Mouse (Mus musculus): ENCODE results near the gene Ctcf.

The Ctcf gene

DNA sequence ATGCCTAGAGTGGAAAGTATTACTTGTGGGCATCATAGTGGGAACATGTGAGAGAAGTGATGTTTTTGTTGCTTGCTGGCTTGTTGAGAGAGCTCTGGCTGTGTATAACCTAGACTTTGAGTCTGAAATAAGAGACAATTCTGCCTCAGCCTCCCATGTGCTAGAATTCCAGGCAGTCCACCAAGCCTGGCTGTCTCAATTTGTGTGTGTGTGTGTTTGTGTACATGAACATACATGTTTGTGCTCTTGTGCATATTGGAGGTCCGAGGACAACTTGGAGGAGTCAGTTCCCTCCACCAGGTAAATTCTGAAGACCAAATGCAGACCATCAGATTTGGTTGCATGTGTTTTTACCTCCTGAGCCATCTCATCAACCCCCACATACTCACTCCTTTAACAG, 8.8 kb downstream of the Ctcf start:
- DNase-seq (ENCODE audit: extremely low read depth, low read depth, low spot score), result no peak

- no peak for DNase-seq (ENCODE audit: extremely low read depth, low read depth, low spot score)
Observed at GRCm38 (mm10) chr8:105648929-105649328, 12.6 kb downstream of the Ctcf start.

GRCm38 (mm10) chr8:105657641-105658040, 21.3 kb downstream of the Ctcf start:
- DNase-seq (ENCODE audit: extremely low read depth, low read depth, low spot score), result no peak

DNA sequence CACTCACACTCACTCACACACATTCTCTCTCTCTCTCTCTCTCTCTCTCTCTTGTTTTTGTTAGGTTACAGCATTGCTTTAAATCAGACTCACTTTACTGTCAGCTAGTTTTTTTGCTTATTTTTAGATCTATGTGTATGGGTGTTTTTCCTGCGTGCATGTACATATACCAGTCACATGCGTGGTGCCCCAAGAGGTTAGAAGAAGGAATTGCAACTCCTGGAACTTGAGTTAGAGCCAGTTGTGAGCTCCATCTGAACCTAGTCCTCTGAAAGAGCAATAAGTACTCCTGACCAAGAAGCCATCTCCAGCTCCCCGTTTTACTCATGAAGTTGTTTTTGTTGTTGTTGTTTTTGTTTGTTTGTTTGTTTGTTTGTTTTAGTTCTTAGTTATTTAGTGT, 24.8 kb downstream of the Ctcf start:
- no peak for DNase-seq (ENCODE audit: extremely low read depth, low read depth, low spot score)

DNA sequence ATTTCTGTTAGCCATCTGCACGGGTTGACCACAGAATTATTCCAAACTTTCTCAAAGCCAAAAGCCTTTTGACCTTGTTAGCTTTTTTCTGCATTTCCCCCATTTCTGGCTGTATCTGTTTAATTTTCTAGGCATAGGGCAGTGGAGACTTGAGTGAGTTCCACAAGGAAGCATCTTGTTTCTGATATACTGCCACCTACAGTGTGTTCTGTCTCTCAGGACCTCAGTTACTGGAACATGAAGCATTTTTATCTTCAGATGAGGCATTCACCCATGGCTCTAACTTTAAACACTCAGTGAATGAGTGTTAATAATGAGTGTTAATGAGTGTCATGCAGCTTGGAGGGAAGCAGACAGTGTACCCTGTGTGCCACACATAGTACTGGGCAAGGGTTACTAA, 41.5 kb downstream of the Ctcf start:
- DNase-seq (ENCODE audit: extremely low read depth, low read depth, low spot score), result no peak

GRCm38 (mm10) chr8:105685325-105685724, 49.0 kb downstream of the Ctcf start:
- DNase-seq (ENCODE audit: extremely low read depth, low read depth, low spot score), result no peak

- no peak for DNase-seq (ENCODE audit: extremely low read depth, low read depth, low spot score)
Observed at GRCm38 (mm10) chr8:105685796-105686308, 49.5 kb downstream of the Ctcf start, which contains the start of gene Carmil2. Gene Carmil2, plus strand, starts transcription at chr8:105686274.

DNA sequence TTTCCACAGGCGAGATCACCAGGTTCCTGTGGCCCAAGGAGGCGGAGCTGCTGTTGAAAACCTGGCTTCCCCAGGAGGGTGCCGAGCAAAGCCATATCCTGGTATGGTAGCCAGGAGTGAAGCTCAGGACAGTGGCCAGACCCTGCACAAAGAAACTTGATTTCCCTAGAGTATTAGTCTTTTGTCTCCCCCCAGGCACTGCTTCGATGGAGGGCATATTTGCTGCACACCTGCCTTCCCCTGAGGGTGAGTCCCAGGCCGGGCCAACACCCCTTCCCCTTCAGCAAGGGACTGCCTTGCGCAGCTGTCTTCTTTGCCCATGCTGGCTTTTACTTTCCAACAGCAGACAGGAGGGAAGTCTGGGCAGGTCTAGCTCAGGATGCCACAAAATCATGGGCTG, 50.2 kb downstream of the Ctcf start:
- DNase-seq (ENCODE audit: extremely low read depth, low read depth, low spot score), result no peak

DNA sequence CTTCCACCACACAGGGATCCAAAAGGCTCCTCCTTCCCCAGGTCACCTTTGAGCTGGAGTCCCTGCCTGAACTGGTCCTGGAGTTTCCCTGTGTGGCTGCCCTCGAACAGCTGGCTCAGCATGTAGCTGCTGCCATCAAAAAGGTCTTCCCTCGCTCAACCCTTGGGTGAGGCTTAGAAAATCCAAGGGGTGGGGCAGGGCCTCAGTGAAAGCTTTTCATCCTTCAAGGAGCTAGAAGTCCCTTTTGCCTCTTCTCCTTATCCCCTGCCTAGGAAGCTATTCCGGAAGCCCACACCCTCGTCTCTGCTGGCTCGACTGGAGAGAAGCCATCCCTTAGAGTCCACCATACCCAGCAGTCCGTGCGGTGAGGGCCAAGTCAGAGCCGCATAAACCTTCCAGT, 51.1 kb downstream of the Ctcf start:
- no peak for DNase-seq (ENCODE audit: extremely low read depth, low read depth, low spot score)

DNA sequence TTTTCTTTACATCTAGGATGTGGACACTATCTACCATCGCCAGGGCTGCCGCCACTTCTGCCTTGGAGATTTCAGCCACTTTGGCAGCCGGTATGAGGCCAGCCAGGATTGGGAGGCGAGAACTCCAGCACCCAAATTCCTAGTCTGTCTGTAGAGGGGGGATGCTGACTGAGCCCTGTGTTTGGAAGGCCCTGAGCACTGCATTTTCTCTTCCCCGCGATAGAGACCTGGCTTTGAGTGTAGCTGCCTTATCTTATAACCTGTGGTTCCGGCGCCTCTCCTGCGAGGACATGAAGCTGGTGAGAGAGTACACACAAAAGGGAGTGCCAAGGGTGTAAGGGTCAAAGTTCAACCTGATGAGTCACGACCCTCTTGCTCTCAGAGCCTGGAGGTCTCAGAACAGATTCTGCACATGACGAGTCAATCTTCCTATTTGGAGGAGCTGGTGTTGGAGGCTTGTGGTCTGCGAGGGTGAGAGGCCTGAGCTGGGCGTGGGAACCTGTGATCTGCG, 51.9 kb downstream of the Ctcf start:
- DNase-seq (ENCODE audit: extremely low read depth, low read depth, low spot score), result no peak

DNA sequence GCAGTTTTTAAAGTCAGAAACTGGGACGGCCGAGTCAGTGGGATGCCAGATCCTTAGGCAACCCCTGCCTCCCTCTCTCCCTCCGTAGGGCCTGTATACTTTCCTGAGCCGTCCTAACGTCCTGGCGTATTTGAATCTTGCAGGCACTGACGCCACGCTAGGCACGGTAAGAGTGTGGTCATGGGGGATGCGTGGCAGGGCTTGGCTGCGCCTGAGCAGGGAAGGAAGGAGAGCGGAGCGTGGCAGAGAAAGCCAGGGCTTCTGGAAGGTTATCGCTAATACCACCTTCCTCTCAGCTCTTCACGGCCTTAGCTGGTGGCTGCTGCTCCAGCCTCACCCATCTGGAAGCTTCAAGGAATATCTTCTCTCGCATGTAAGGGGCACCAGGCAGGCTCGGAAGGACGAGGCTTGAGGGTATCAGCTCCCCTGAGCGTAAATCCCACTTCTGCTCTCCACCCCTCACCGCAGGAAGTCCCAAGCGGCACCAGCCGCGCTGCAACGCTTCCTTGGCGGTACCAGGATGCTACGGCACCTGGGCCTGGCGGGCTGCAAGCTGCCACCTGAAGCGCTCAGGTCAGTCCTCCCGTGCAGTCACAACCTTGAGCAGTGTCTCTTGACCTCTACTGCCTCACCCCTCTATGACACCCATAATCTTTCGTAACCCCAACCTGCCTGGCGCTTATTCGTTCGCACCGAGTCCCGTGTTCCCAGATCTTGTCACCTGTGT, 53.1 kb downstream of the Ctcf start:
- no peak for DNase-seq (ENCODE audit: extremely low read depth, low read depth, low spot score)

DNA sequence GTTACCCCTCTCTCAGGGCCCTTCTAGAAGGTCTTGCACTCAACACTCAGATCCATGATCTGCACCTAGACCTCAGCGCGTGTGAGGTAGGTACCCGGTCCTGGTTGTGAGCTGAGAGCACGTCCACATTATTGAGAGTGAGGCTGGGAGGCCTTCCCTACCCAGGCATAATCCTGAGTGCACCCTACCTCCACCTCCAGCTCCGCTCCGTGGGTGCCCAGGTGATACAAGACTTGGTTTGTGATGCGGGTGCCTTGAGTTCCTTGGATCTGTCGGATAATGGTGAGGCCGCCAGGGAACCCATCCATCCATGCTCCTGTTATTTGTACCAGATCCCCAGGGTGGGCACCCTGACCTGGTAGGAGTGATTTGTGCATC, 53.6 kb downstream of the Ctcf start:
- no peak for DNase-seq (ENCODE audit: extremely low read depth, low read depth, low spot score)

DNA sequence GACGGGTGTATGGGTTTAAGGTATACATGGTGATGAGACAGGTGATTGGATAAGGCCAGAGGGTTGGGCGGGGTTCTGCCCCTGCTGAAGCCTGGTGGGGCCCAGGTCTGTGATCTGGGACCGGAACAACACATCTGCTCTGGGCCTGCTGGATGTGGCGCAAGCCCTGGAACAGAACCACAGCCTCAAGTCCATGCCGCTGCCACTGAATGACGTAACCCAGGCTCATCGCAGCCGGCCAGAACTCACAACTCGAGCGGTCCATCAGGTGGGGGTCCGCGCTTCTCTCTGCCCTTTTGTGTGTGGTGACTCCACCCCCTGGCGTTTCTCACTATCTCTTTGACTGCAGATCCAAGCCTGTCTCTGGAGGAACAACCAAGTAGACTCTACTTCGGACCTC, 54.6 kb downstream of the Ctcf start:
- DNase-seq (ENCODE audit: extremely low read depth, low read depth, low spot score), result no peak

DNA sequence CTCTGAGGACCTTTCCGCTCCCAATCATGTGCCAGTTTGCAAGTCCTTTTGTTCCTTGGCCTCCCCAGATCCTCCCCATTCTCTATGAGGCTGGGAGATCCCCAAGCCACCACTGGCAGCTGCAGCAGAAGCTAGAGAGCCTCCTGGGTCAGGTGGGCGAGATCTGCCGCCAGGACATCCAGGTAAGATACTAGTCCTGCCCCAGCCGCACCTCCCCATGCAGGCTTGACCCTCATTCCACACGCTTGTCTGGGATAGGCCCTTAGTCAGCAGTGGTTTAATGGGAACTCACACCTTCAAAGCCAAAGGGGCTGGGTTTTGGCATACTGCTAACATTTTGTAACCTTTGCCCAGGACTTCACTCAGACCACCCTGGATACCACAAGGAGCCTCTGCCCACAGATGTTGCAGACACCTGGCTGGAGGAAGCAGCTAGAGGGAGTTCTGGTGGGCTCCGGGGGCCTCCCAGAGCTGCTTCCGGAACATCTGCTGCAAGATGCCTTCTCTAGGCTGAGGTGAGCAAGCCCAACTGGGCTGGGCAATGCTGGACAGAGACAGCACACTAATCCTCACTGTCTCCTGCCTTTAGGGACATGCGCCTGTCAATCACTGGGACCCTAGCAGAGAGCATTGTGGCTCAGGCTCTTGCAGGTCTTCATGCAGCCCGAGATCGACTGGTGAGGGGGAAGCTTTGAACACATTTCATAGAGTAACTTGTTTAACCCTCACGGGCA, 56.2 kb downstream of the Ctcf start:
- no peak for DNase-seq (ENCODE audit: extremely low read depth, low read depth, low spot score)

GRCm38 (mm10) chr8:105693648-105694047, 57.3 kb downstream of the Ctcf start:
- no peak for DNase-seq (ENCODE audit: extremely low read depth, low read depth, low spot score)

GRCm38 (mm10) chr8:105694051-105694799, 57.9 kb downstream of the Ctcf start:
- no peak for DNase-seq (ENCODE audit: extremely low read depth, low read depth, low spot score)

- no peak for DNase-seq (ENCODE audit: extremely low read depth, low read depth, low spot score)
Observed at GRCm38 (mm10) chr8:105695080-105695780, 58.9 kb downstream of the Ctcf start.

- no peak for DNase-seq (ENCODE audit: extremely low read depth, low read depth, low spot score)
Observed at GRCm38 (mm10) chr8:105697196-105697780, 60.9 kb downstream of the Ctcf start.

DNA sequence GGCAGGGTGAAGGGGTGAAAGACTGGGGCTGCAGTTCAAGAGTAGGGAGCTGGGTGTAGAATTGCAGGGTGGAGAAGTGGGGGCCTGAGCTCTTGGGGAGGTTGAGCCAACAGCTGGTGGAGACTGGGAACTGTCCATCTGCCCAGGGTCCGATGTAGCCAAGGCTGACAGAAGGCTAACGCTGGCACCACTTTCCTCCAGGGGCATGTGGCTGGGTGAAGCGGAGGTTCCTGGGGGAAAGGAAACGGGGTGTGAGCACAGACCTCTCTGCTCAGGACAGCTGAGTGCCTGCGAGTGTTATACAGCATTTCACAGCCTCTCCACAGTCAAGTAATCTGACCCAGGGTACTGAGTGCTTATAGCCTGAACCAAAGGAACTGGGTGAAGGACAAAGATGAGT, 62.4 kb downstream of the Ctcf start:
- no peak for DNase-seq (ENCODE audit: extremely low read depth, low read depth, low spot score)

GRCm38 (mm10) chr8:105699488-105700215, 63.3 kb downstream of the Ctcf start:
- DNase-seq (ENCODE audit: extremely low read depth, low read depth, low spot score), result no peak

Measured in fat pad, adult 2 months (tissue).